Mouse (Mus musculus): ENCODE measurements around the gene Gm21970.

DNA sequence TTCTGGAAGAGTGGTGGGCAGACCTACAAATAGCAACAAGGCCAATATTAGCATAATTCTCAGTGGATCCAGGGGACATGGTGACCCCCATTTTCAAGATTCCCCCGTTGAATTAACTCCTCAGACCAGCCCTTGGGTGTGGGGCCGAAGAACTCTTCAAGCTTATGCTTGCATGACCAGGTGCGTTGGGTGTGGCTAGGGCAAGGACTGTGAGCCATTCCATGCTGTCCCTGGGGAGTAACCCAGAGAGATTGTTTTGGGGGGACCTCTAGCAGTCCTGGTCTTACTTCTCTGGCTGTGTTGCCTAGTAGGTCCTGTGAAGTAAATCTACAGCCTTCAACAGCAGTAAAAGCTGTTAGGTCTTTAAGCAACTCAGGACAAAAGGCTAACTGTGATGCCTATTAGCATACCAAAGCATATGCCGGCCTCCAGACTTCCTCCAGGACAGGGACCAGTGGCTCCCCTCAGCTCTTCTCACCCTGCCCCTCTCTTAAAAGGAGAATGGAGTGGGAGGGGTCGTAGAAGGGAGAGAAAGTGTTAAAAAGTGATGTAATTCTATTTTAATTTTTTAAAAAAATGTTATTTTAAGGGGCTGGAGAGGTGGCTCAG, 41.3 kb downstream of the Gm21970 start:
- TF ChIP-seq POLR2A (IDR thresholded peaks at IDR 0.05; ENCODE audit: low read depth, low read length) (no peak), CTCF (IDR thresholded peaks at IDR 0.05; ENCODE audit: borderline replicate concordance, insufficient read depth, low read length) (no peak)
